Mouse (Mus musculus) left cerebral cortex, postnatal 10 days (tissue): ENCODE results near the gene Nlrx1. TPM values are rescaled to one million over a fixed set of nuclear protein-coding genes. Genes with fewer than 3 reads are reported as not detected.
A peak's percentile ranks its signal among the peaks of the same experiment; 100 is the strongest.
"Not testable (repeated sequence)": the region's sequence is repeated elsewhere in the genome, so short reads cannot be mapped to it uniquely, and the experiment has no call there.

Source experiments
- DNase-seq, 2 experiments: peaks; one replicate each; pipeline ENCODE4 v3.0.0; 2021 to 2022; ENCODE audit warnings: low spot score in 2 of 2, mixed read lengths in 1 of 2; ENCODE audit errors: extremely low spot score in 1 of 2
- intact Hi-C: fragments of 180-260 bp; cut with DNase I; formaldehyde crosslinking; loops from one replicate; pipeline ENCODE4 v1.15.1; 2025
- total RNA-seq, 2 experiments: library from RNA; stranded (reverse); gene quantifications; 2 replicates each; pipeline ENCODE4 v1.2.3; 2021

The Nlrx1 gene
- 10 to 100 TPM; 11.9 to 14.8 TPM for total RNA-seq

GRCm38 (mm10) chr9:44268432-44268831 lies at the start of gene Nlrx1:
Gene Nlrx1 (minus strand): TSS chr9:44268599.
- intact Hi-C loops: no loop called here
- no peak for DNase-seq

GRCm38 (mm10) chr9:44317452-44317851 lies 49.1 kb upstream of the Nlrx1 start:
- DNase-seq: no peak
- intact Hi-C loops: no loop called here

- intact Hi-C loops: no loop called here
- no peak for DNase-seq
Measured at GRCm38 (mm10) chr9:44314910-44315309, 46.5 kb upstream of the Nlrx1 start.

GRCm38 (mm10) chr9:44314257-44314547 lies 45.8 kb upstream of the Nlrx1 start:
- intact Hi-C loops: no loop called here
- DNase-seq: no peak

GRCm38 (mm10) chr9:44313476-44314256 lies 45.3 kb upstream of the Nlrx1 start:
- intact Hi-C loops: no loop called here
- DNase-seq: peak; percentile 68 to 84

GRCm38 (mm10) chr9:44311136-44312134 lies 43.0 kb upstream of the Nlrx1 start:
- DNase-seq: peak in 1 of 2 experiments; percentile 72
- intact Hi-C loops: no loop called here

GRCm38 (mm10) chr9:44310750-44311135 lies 42.3 kb upstream of the Nlrx1 start:
- intact Hi-C loops: no loop called here

GRCm38 (mm10) chr9:44309756-44310155 lies 41.4 kb upstream of the Nlrx1 start:
- no peak for DNase-seq
- intact Hi-C loops: no loop called here

More at GRCm38 (mm10) chr9:44310750-44311135, 42.3 kb upstream of the Nlrx1 start:
- DNase-seq: no peak

- intact Hi-C loops: no loop called here
- DNase-seq: no peak
Measured at GRCm38 (mm10) chr9:44307248-44307647, 38.8 kb upstream of the Nlrx1 start.

GRCm38 (mm10) chr9:44306532-44306931 lies 38.1 kb upstream of the Nlrx1 start:
- intact Hi-C loops: no loop called here
- no peak for DNase-seq

- DNase-seq: peak; percentile 99
- intact Hi-C loops: no loop called here
Measured at GRCm38 (mm10) chr9:44305466-44306079, 37.2 kb upstream of the Nlrx1 start, which contains the start of gene Hinfp. Gene Hinfp (minus strand): TSS chr9:44305671.

- intact Hi-C loops, DNase-seq: not testable (repeated sequence)
Measured at GRCm38 (mm10) chr9:44300001-44300400, 31.6 kb upstream of the Nlrx1 start.

GRCm38 (mm10) chr9:44292490-44292889 lies 24.1 kb upstream of the Nlrx1 start:
- intact Hi-C loops: no loop called here
- DNase-seq: no peak

- intact Hi-C loops: no loop called here
- DNase-seq: no peak
Measured at GRCm38 (mm10) chr9:44288959-44289291, 20.5 kb upstream of the Nlrx1 start.

GRCm38 (mm10) chr9:44288076-44288958 lies 19.9 kb upstream of the Nlrx1 start, which contains the start of gene Abcg4:
Gene Abcg4 (minus strand): TSS chr9:44288615.
- DNase-seq: peak in 1 of 2 experiments; percentile 58
- intact Hi-C loops: no loop called here

GRCm38 (mm10) chr9:44287401-44288075 lies 19.1 kb upstream of the Nlrx1 start:
- DNase-seq: peak in 1 of 2 experiments; percentile 60
- intact Hi-C loops: no loop called here

GRCm38 (mm10) chr9:44287003-44287400 lies 18.6 kb upstream of the Nlrx1 start:
- intact Hi-C loops: no loop called here
- DNase-seq: no peak
